Mouse (Mus musculus): Measurements from ENCODE around the gene Hagh.

Hagh gene

GRCm38 (mm10) chr17:24887291-24888080, 47.5 kb downstream of the Hagh start:
- DNase-seq = peak in 1 of 2 experiments; percentile 12

GRCm38 (mm10) chr17:24888862-24889261, 48.9 kb downstream of the Hagh start:
- DNase-seq = no peak

GRCm38 (mm10) chr17:24890151-24891092, 50.5 kb downstream of the Hagh start:
- no peak for DNase-seq

- DNase-seq = no peak
Measured at GRCm38 (mm10) chr17:24891321-24891720, 51.4 kb downstream of the Hagh start.

- DNase-seq = no peak
Measured at GRCm38 (mm10) chr17:24892785-24893184, 52.8 kb downstream of the Hagh start.

GRCm38 (mm10) chr17:24893276-24893675, 53.3 kb downstream of the Hagh start:
- no peak for DNase-seq

- no peak for DNase-seq
Measured at GRCm38 (mm10) chr17:24894061-24894994, 54.4 kb downstream of the Hagh start.

- peak; percentile 88 to 90 for DNase-seq
Measured at GRCm38 (mm10) chr17:24894995-24895547, 55.1 kb downstream of the Hagh start, which contains the start of the genes Eme2 and Mrps34. Gene Eme2 (minus strand): TSS chr17:24895087. Gene Mrps34 (plus strand): TSS chr17:24895116.

- no peak for DNase-seq
Measured at GRCm38 (mm10) chr17:24895571-24896240, 55.8 kb downstream of the Hagh start.

GRCm38 (mm10) chr17:24896241-24896992, 56.5 kb downstream of the Hagh start, which contains the start of gene Nme3:
Gene Nme3 (plus strand): TSS chr17:24896500.
- DNase-seq = peak; percentile 85 to 93

- DNase-seq = no peak
Measured at GRCm38 (mm10) chr17:24896993-24897269, 57.0 kb downstream of the Hagh start.

- DNase-seq = no peak
Measured at GRCm38 (mm10) chr17:24897600-24897999, 57.7 kb downstream of the Hagh start.

- no peak for DNase-seq
Measured at GRCm38 (mm10) chr17:24898041-24898854, 58.3 kb downstream of the Hagh start.

- no peak for DNase-seq
Measured at GRCm38 (mm10) chr17:24899153-24899552, 59.2 kb downstream of the Hagh start.

- no peak for DNase-seq
Measured at GRCm38 (mm10) chr17:24900014-24900413, 60.1 kb downstream of the Hagh start.

- no peak for DNase-seq
Measured at GRCm38 (mm10) chr17:24902124-24902523, 62.2 kb downstream of the Hagh start.

GRCm38 (mm10) chr17:24902671-24903474, 62.9 kb downstream of the Hagh start:
- DNase-seq = peak; percentile 46 to 82

- DNase-seq = no peak
Measured at GRCm38 (mm10) chr17:24903767-24904166, 63.8 kb downstream of the Hagh start.

GRCm38 (mm10) chr17:24907591-24907990, 67.6 kb downstream of the Hagh start:
- no peak for DNase-seq

Data from kidney, postnatal 36 days (tissue).